Mouse (Mus musculus) layer of hippocampus, postnatal 36 days (tissue): ENCODE data around the gene Plcd1. TPM values are rescaled to one million over a fixed set of nuclear protein-coding genes. Genes with fewer than 3 reads are reported as not detected.

Source experiments
- DNase-seq, 2 experiments: peaks; one replicate each; pipeline ENCODE4 v3.0.0; 2022
- total RNA-seq, 2 experiments: library from RNA; stranded (reverse); gene quantifications; 2 replicates each; pipeline ENCODE4 v1.2.3; 2021

The Plcd1 gene
- 1 to 10 TPM; 8.3 to 8.4 TPM for total RNA-seq

GRCm38 (mm10) chr9:119093419-119094295 lies at the start of gene Plcd1:
TSS of gene Plcd1 (minus strand) at chr9:119093502.
- DNase-seq, result peak; percentile 77 to 85

GRCm38 (mm10) chr9:119142066-119142465 lies 48.8 kb upstream of the Plcd1 start:
- no peak for DNase-seq

- no peak for DNase-seq
These were observed 45.5 kb upstream of the Plcd1 start for GRCm38 (mm10) chr9:119138836-119139235.

GRCm38 (mm10) chr9:119130692-119131091 lies 37.4 kb upstream of the Plcd1 start:
- DNase-seq, result no peak

- DNase-seq, result no peak
These were observed 35.3 kb upstream of the Plcd1 start for GRCm38 (mm10) chr9:119128436-119129181.

GRCm38 (mm10) chr9:119122596-119123369 lies 29.5 kb upstream of the Plcd1 start:
- no peak for DNase-seq

- no peak for DNase-seq
These were observed 26.9 kb upstream of the Plcd1 start for GRCm38 (mm10) chr9:119120168-119120560.

GRCm38 (mm10) chr9:119119409-119120167 lies 26.3 kb upstream of the Plcd1 start:
- DNase-seq, result no peak

- no peak for DNase-seq
These were observed 21.6 kb upstream of the Plcd1 start for GRCm38 (mm10) chr9:119114911-119115310.

- no peak for DNase-seq
These were observed 17.3 kb upstream of the Plcd1 start for GRCm38 (mm10) chr9:119110640-119111039.

GRCm38 (mm10) chr9:119109685-119110353 lies 16.5 kb upstream of the Plcd1 start:
- DNase-seq, result no peak

GRCm38 (mm10) chr9:119107566-119107965 lies 14.3 kb upstream of the Plcd1 start:
- DNase-seq, result no peak

- no peak for DNase-seq
These were observed 9.4 kb upstream of the Plcd1 start for GRCm38 (mm10) chr9:119102783-119103113.

GRCm38 (mm10) chr9:119101992-119102782 lies 8.9 kb upstream of the Plcd1 start, which contains the start of gene Dlec1:
TSS of gene Dlec1 (plus strand) at chr9:119102478.
- DNase-seq, result peak; percentile 72 to 79

- peak; percentile 68 to 73 for DNase-seq
These were observed 7.0 kb upstream of the Plcd1 start for GRCm38 (mm10) chr9:119100177-119100898.

GRCm38 (mm10) chr9:119094462-119095109 lies 1.3 kb upstream of the Plcd1 start:
- DNase-seq, result no peak

- no peak for DNase-seq
These were observed 556 bp downstream of the Plcd1 start for GRCm38 (mm10) chr9:119092473-119093418.
